Mouse (Mus musculus) spleen, adult 2 months (tissue): ENCODE data around the gene Primpol.

Experiments
- CTCF ChIP-seq: fragments of 200-500 bp; IDR thresholded peaks from 2 replicates; pipeline ENCODE4 v1.5.1; 2011; ENCODE audit warnings: mild to moderate bottlenecking, inconsistent platforms; ENCODE audit not compliant: insufficient read depth, insufficient read length, insufficient replicate concordance; ENCODE audit errors: extremely low read depth
- POLR2A ChIP-seq: fragments of 200-500 bp; IDR thresholded peaks from 2 replicates; pipeline ENCODE4 v1.6.1; 2011; ENCODE audit warnings: low read depth, low read length, inconsistent platforms

- TF ChIP-seq CTCF (no peak), POLR2A (no peak)
These were observed 4.1 kb downstream of the Primpol start for GRCm38 (mm10) chr8:46612913-46613312.
